Mouse (Mus musculus) neural tube, embryonic 12.5 days (tissue): ENCODE results near the gene Car9. TPM values are rescaled to one million over a fixed set of nuclear protein-coding genes. Genes with fewer than 3 reads are reported as not detected.

Experiments
- ATAC-seq: fragments of 200-750 bp; cut with Nextera tagmentation; 2 replicates; pipeline ENCODE4 v1.8.0; 2017; ENCODE audit warnings: low read depth, mild to moderate bottlenecking, moderate TSS enrichment, moderate library complexity; ENCODE audit not compliant: low FRiP score
- H3K27ac ChIP-seq: fragments of 300-500 bp; sonication (generic); 2 replicates; pipeline ENCODE4 v1.5.1; 2016
- H3K27me3 ChIP-seq: fragments of 300-500 bp; sonication (generic); replicated peaks from 2 replicates; pipeline ENCODE4 v1.6.1; 2016; ENCODE audit warnings: mild to moderate bottlenecking
- H3K36me3 ChIP-seq: fragments of 300-500 bp; sonication (generic); 2 replicates; pipeline ENCODE4 v1.6.1; 2016; ENCODE audit warnings: mild to moderate bottlenecking
- H3K4me1 ChIP-seq: fragments of 300-500 bp; sonication (generic); 2 replicates; pipeline ENCODE4 v1.6.1; 2016
- H3K4me2 ChIP-seq: fragments of 300-500 bp; sonication (generic); replicated peaks from 2 replicates; pipeline ENCODE4 v1.6.1; 2016; ENCODE audit warnings: mild to moderate bottlenecking
- H3K4me3 ChIP-seq: fragments of 300-500 bp; sonication (generic); 2 replicates; pipeline ENCODE4 v1.5.1; 2016
- H3K9ac ChIP-seq: fragments of 300-500 bp; sonication (generic); 2 replicates; pipeline ENCODE4 v1.6.1; 2016; ENCODE audit warnings: mild to moderate bottlenecking
- H3K9me3 ChIP-seq: fragments of 300-500 bp; sonication (generic); 2 replicates; pipeline ENCODE4 v1.6.1; 2016; ENCODE audit warnings: mild to moderate bottlenecking
- WGBS: fragments of 180-500 bp; shearing (Covaris S2); methylation state at CpG from one replicate; pipeline ENCODE4 v1.1.7; 2016; 5-methylcytosine and 5-hydroxymethylcytosine counted together
- polyA plus RNA-seq: library from polyadenylated mRNA; unstranded; fragments of >200 nt; fragmentation: Nextera tagmentation; extraction: Ambion mirVana; gene quantifications from 2 replicates; pipeline ENCODE4 v1.2.1, GENCODE M21; 2016

The Car9 gene
- polyA plus RNA-seq, 1 experiment from 2014 or later = 0.33 TPM

DNA sequence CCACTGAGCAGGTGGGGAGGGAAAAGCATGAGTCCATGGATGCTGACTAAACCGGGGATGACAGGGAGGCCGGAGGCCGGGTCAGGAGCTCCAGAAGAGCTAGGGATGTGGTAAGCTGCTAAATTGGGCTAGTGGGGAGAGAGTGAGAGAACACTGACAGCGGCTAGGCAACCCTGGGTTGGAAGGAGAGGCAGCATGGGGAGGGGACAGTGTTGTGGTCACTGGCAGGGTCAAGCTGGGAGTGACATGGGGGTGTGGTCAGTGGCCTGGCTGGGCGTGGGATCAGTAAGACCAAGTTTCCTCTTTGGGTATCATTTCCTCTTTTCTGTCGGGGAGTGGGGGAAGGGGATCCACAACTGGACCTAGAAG, 53.5 kb downstream of the Car9 start:
- H3K36me3 ChIP-seq = peaks cover 36% of the 10 kb centered on the region
- peak overlapping the region; percentile 85 for H3K4me2 ChIP-seq
- H3K4me3 ChIP-seq = no peak overlapping the region
- H3K27me3 ChIP-seq = no peaks in the 10 kb centered on the region
- peaks cover 56% of the 10 kb centered on the region for H3K4me1 ChIP-seq
- no peaks in the 10 kb centered on the region for H3K9me3 ChIP-seq
- peak overlapping the region; percentile 77; the same call in 1 of the 2 replicates for H3K9ac ChIP-seq
- no peak overlapping the region for H3K27ac ChIP-seq
- ATAC-seq = no peak
- 48% methylated on average over 6 of the region's 6 CpGs for WGBS

DNA sequence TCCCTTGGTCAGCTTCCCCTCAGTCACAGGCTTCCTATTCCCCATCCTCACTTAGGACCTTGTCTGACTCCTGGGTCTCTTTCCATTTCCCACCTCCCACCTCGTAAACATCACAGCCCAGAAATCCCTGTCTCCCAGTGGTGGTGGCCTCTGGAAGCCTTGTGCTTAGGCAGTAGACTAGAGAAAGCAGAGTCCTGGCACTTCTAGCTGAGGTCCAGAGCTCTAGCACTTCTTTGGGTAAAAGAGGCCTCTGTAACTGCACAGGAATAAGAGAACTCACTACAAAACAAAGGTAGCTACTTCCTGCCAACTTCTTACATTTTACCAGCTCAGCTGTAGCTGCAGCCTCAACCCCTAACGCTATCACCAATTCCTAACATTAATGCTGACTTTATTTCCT, 54.2 kb downstream of the Car9 start:
- peaks cover 56% of the 10 kb centered on the region for H3K4me1 ChIP-seq
- H3K36me3 ChIP-seq = peaks cover 35% of the 10 kb centered on the region
- H3K27ac ChIP-seq = no peak overlapping the region
- 33% methylated on average over 2 of the region's 2 CpGs for WGBS
- no peaks in the 10 kb centered on the region for H3K27me3 ChIP-seq
- peak overlapping the region; percentile 77 for H3K9ac ChIP-seq
- H3K4me3 ChIP-seq = peak overlapping the region; percentile 67
- ATAC-seq = no peak
- peak overlapping the region; percentile 85 for H3K4me2 ChIP-seq
- H3K9me3 ChIP-seq = no peaks in the 10 kb centered on the region

DNA sequence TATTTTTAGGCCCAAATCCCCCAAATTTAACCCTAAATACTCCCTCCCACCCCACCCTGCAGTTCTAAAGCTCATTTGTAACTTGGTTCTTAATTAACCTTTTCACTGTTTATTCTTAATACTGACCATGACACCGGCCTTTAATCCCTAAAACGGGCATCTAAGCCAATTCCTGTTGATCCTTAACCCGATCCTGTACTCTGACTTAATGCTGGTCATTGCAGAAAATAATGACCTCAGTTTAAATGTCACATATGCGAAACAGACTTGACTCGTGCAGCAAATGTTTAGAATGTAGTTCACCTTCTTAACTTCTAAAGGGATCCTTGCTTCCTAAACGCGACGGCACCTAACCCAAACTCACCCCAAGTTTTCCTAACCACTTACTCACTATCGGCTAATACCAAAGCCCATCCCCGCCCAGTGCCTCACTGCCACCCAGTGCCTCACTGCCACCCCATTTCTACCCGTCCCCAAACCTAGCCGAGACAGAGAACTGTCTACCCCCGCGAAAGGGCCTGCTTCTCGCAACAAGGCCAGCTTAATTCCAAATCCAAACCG, 54.8 kb downstream of the Car9 start:
- Histone ChIP-seq H3K27ac (peak overlapping the region; percentile 69), H3K4me2 (peak overlapping the region; percentile 85), H3K4me1 (peaks cover 56% of the 10 kb centered on the region), H3K36me3 (peaks cover 35% of the 10 kb centered on the region), H3K9me3 (no peaks in the 10 kb centered on the region), H3K4me3 (peak overlapping the region; percentile 67), H3K27me3 (no peaks in the 10 kb centered on the region), H3K9ac (peak overlapping the region; percentile 77)
- WGBS = 3% methylated on average over 16 of the region's 16 CpGs
- peak; percentile 25; the same call in 1 of the 2 replicates for ATAC-seq

DNA sequence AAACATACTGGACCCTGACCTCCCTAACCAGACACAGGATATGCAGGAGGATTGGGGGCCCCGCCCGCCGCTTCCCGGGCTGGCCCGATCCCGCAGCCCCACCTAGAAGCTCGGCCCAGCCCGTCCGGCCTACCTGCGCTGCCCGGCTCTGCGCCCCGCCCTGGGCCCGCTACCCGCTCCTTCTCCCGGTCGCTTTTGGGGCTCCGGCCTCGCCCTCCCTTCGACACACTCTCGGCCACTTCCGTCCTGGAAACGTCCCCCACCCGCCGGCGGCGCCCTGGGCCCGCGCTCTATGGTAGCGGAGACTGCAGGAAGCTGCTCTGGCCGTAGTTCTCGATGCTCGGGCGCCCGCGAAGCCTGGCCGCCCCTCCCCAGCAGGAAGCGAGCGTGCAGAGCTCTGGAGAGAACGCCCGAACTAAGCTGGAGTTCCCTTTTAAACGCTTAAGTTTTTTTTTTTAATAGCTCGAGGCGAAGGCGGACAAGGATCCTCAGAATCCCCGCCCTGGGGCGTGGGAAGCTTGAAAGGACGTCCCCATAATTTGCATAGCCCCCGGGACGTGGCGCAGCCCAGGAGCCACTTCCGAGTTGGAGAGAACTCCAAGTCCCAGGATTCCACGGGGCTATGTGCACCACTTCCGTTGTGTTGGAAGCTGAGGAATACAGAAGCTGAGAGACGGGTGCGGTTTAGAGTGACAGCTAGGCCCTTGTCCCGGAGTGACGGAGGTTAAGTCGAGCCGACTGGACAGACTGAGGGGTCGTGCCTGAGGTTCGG, 55.4 kb downstream of the Car9 start, which contains the start of the genes Creb3 and Tln1:
Gene Creb3, plus strand, starts transcription at position 336 of the 772 bp plus-strand sequence.
Gene Tln1, minus strand, starts transcription at position 695 of the 772 bp plus-strand sequence.
- peaks cover 55% of the 10 kb centered on the region for H3K4me1 ChIP-seq
- H3K4me2 ChIP-seq = peak within 1 kb of the TSS; percentile 85
- under 1% methylated on average over 62 of the region's 62 CpGs for WGBS

GRCm38 (mm10) chr4:43562769-43563600, 56.2 kb downstream of the Car9 start:
- H3K4me3 ChIP-seq = peak overlapping the region; percentile 67
- peak overlapping the region; percentile 85 for H3K4me2 ChIP-seq
- H3K9me3 ChIP-seq = no peaks in the 10 kb centered on the region
- H3K9ac ChIP-seq = peak overlapping the region; percentile 77
- H3K4me1 ChIP-seq = peaks cover 47% of the 10 kb centered on the region
- peak; percentile 17 for ATAC-seq
- WGBS = 8% methylated on average over 22 of the region's 22 CpGs
- H3K27me3 ChIP-seq = no peaks in the 10 kb centered on the region
- peaks cover 40% of the 10 kb centered on the region for H3K36me3 ChIP-seq
- peak overlapping the region; percentile 69; the same call in 1 of the 2 replicates for H3K27ac ChIP-seq

More for the DNA sequence above, 55.4 kb downstream of the Car9 start, which contains the start of the genes Creb3 and Tln1:
- Histone ChIP-seq H3K9ac (peak within 1 kb of the TSS; percentile 77), H3K27me3 (no peaks in the 10 kb centered on the region), H3K9me3 (no peaks in the 10 kb centered on the region), H3K27ac (peak within 1 kb of the TSS; percentile 69), H3K4me3 (peak within 1 kb of the TSS; percentile 67), H3K36me3 (peaks cover 36% of the 10 kb centered on the region)
- ATAC-seq = peak; percentile 93

Other genes with a start within 250 kb of the Car9 start
- 0.08 and 0.10 TPM in 2 replicates for gene Atp8b5, start 239.8 kb upstream of the Car9 start, polyA plus RNA-seq
- gene Rusc2, start 125.0 kb upstream of the Car9 start, polyA plus RNA-seq = 52.7 and 53.3 TPM in 2 replicates
- 0.34 TPM in 1 of 2 replicates, not detected in the other for gene Fam166b, start 77.8 kb upstream of the Car9 start, polyA plus RNA-seq
- gene Tesk1, start 65.0 kb upstream of the Car9 start, polyA plus RNA-seq = 14.9 and 15.4 TPM in 2 replicates
- 2.7 and 2.9 TPM in 2 replicates for gene Cd72, start 52.3 kb upstream of the Car9 start, polyA plus RNA-seq
- 0.17 TPM in 1 of 2 replicates, not detected in the other for gene Sit1, start 23.2 kb upstream of the Car9 start, polyA plus RNA-seq
- gene Ccdc107, start 14.1 kb upstream of the Car9 start, polyA plus RNA-seq = 54.0 and 54.6 TPM in 2 replicates
- gene Arhgef39, start 7.3 kb upstream of the Car9 start, polyA plus RNA-seq = 24.8 and 27.0 TPM in 2 replicates
- 83.5 and 93.0 TPM in 2 replicates for gene Tpm2, start 16.8 kb downstream of the Car9 start, polyA plus RNA-seq
- 68.0 and 71.0 TPM in 2 replicates for gene Creb3, start 55.4 kb downstream of the Car9 start, polyA plus RNA-seq
- gene Tln1, start 55.7 kb downstream of the Car9 start, polyA plus RNA-seq = 59.6 and 65.6 TPM in 2 replicates
- 29.5 and 36.3 TPM in 2 replicates for gene Rgp1, start 71.7 kb downstream of the Car9 start, polyA plus RNA-seq
- gene Gba2, start 71.9 kb downstream of the Car9 start, polyA plus RNA-seq = 50.4 and 55.4 TPM in 2 replicates
- 1.3 and 2.8 TPM in 2 replicates for gene Msmp, start 77.5 kb downstream of the Car9 start, polyA plus RNA-seq
- gene Npr2, start 125.0 kb downstream of the Car9 start, polyA plus RNA-seq = 45.4 and 60.1 TPM in 2 replicates
- 2.7 and 3.0 TPM in 2 replicates for gene Spag8, start 146.6 kb downstream of the Car9 start, polyA plus RNA-seq
- gene Hint2, start 149.5 kb downstream of the Car9 start, polyA plus RNA-seq = 71.0 and 74.6 TPM in 2 replicates
- gene Tmem8b, start 162.0 kb downstream of the Car9 start, polyA plus RNA-seq = 11.8 and 14.2 TPM in 2 replicates
- 3.2 and 3.3 TPM in 2 replicates for gene Fam221b, start 162.2 kb downstream of the Car9 start, polyA plus RNA-seq
- gene Olfr70, start 193.8 kb downstream of the Car9 start, polyA plus RNA-seq = not detected in 2 replicates
- gene Olfr71, start 203.3 kb downstream of the Car9 start, polyA plus RNA-seq = not detected in 2 replicates
- gene Hrct1, start 220.2 kb downstream of the Car9 start, polyA plus RNA-seq = 0.22 TPM in 1 of 2 replicates, not detected in the other
- not detected in 2 replicates for gene Spaar, start 223.1 kb downstream of the Car9 start, polyA plus RNA-seq